Mouse (Mus musculus) embryonic facial prominence, embryonic 14.5 days (tissue): ENCODE measurements around the gene Olig1. TPM values are rescaled to one million over a fixed set of nuclear protein-coding genes. Genes with fewer than 3 reads are reported as not detected.

Experiments used
- ATAC-seq: fragments of 200-750 bp; cut with Nextera tagmentation; 2 replicates; pipeline ENCODE4 v1.8.0; 2017; ENCODE audit warnings: low read depth, moderate number of reproducible peaks, moderate TSS enrichment
- DNase-seq: peaks from one replicate; pipeline ENCODE4 v3.0.0-alpha.2; 2015; ENCODE audit warnings: low spot score
- H3K27ac ChIP-seq: fragments of 300-500 bp; sonication (generic); replicated peaks from 2 replicates; pipeline ENCODE4 v1.5.1; 2014; ENCODE audit warnings: low read depth, mild to moderate bottlenecking, low read length, moderate library complexity
- H3K27me3 ChIP-seq: fragments of 300-500 bp; sonication (generic); replicated peaks from 2 replicates; pipeline ENCODE4 v1.6.1; 2014; ENCODE audit warnings: low read length; ENCODE audit not compliant: control insufficient read depth, insufficient read depth
- H3K36me3 ChIP-seq: fragments of 300-500 bp; sonication (generic); 2 replicates; pipeline ENCODE4 v1.6.1; 2014; ENCODE audit warnings: low read length, mixed read lengths; ENCODE audit not compliant: control insufficient read depth, insufficient read depth
- H3K4me1 ChIP-seq: fragments of 300-500 bp; sonication (generic); 2 replicates; pipeline ENCODE4 v1.6.1; 2014; ENCODE audit warnings: antibody characterized with exemption, low read length; ENCODE audit not compliant: control insufficient read depth, insufficient read depth
- H3K4me2 ChIP-seq: fragments of 300-500 bp; sonication (generic); 2 replicates; pipeline ENCODE4 v1.6.1; 2014; ENCODE audit warnings: low read depth, mild to moderate bottlenecking, low read length, moderate library complexity, mixed read lengths
- H3K4me3 ChIP-seq: fragments of 300-500 bp; sonication (generic); 2 replicates; pipeline ENCODE4 v1.5.1; 2014; ENCODE audit warnings: low read depth, mild to moderate bottlenecking, low read length
- H3K9ac ChIP-seq: fragments of 300-500 bp; sonication (generic); 2 replicates; pipeline ENCODE4 v1.6.1; 2014; ENCODE audit warnings: low read depth, mild to moderate bottlenecking, low read length, moderate library complexity, mixed read lengths
- H3K9me3 ChIP-seq: fragments of 300-500 bp; sonication (generic); 2 replicates; pipeline ENCODE4 v1.6.1; 2016; ENCODE audit warnings: low read length; ENCODE audit not compliant: control insufficient read depth
- WGBS: fragments of 180-500 bp; shearing (Covaris S2); extraction: QIAGEN DNeasy Blood & Tissue Kit; methylation state at CpG from one replicate; pipeline ENCODE4 v1.1.7; 2014; 5-methylcytosine and 5-hydroxymethylcytosine counted together
- polyA plus RNA-seq: library from polyadenylated mRNA; unstranded; fragments of >200 nt; fragmentation: Nextera tagmentation; extraction: Ambion mirVana; gene quantifications from 2 replicates; pipeline ENCODE4 v1.2.1, GENCODE M21; 2014

The Olig1 gene
- polyA plus RNA-seq, 1 experiment from 2014 or later, result 4.1 TPM

GRCm38 (mm10) chr16:91265972-91266371 lies 3.6 kb upstream of the Olig1 start:
- H3K27ac ChIP-seq, result no peak overlapping the region
- H3K36me3 ChIP-seq, result no peaks in the 10 kb centered on the region
- no peak for ATAC-seq
- H3K4me2 ChIP-seq, result no peak overlapping the region
- no peak for DNase-seq
- no peak overlapping the region for H3K9ac ChIP-seq
- H3K4me3 ChIP-seq, result no peak overlapping the region
- H3K27me3 ChIP-seq, result peaks cover 79% of the 10 kb centered on the region
- peaks cover 12% of the 10 kb centered on the region; the same call in 1 of the 2 replicates for H3K4me1 ChIP-seq
- 80% methylated on average over 6 of the region's 6 CpGs for WGBS
- no peaks in the 10 kb centered on the region for H3K9me3 ChIP-seq

- peak overlapping the region; percentile 77 for H3K4me2 ChIP-seq
- DNase-seq (peak; percentile 73), ATAC-seq (peak; percentile 70; the same call in 1 of the 2 replicates)
- no peaks in the 10 kb centered on the region for H3K9me3 ChIP-seq
- H3K27me3 ChIP-seq, result peaks cover 96% of the 10 kb centered on the region
- H3K4me3 ChIP-seq, result peak overlapping the region; percentile 43
- no peak overlapping the region for H3K27ac ChIP-seq
- WGBS, result 7% methylated on average over 13 of the region's 13 CpGs
- peaks cover 7% of the 10 kb centered on the region; the same call in 1 of the 2 replicates for H3K4me1 ChIP-seq
- no peaks in the 10 kb centered on the region for H3K36me3 ChIP-seq
- H3K9ac ChIP-seq, result no peak overlapping the region
Observed at GRCm38 (mm10) chr16:91268724-91269452, 684 bp upstream of the Olig1 start.

GRCm38 (mm10) chr16:91270212-91270971 lies 820 bp downstream of the Olig1 start:
- DNase-seq (no peak), ATAC-seq (peak; percentile 19)
- H3K9me3 ChIP-seq, result no peaks in the 10 kb centered on the region
- H3K27me3 ChIP-seq, result peaks cover 99% of the 10 kb centered on the region
- H3K27ac ChIP-seq, result no peak overlapping the region
- 1% methylated on average over 26 of the region's 63 CpGs for WGBS
- H3K4me3 ChIP-seq, result peak overlapping the region; percentile 43
- H3K4me2 ChIP-seq, result peak overlapping the region; percentile 77
- H3K4me1 ChIP-seq, result peaks cover 7% of the 10 kb centered on the region; the same call in 1 of the 2 replicates
- no peaks in the 10 kb centered on the region for H3K36me3 ChIP-seq
- H3K9ac ChIP-seq, result 0 out of 2 replicates have a peak overlapping the region, but pooled peaks have one; percentile 19

GRCm38 (mm10) chr16:91270982-91271549 lies 1.5 kb downstream of the Olig1 start:
- Histone ChIP-seq H3K27me3 (peaks cover 95% of the 10 kb centered on the region), H3K9ac (no peak overlapping the region), H3K9me3 (no peaks in the 10 kb centered on the region), H3K4me3 (peak overlapping the region; percentile 43), H3K4me1 (peaks cover 7% of the 10 kb centered on the region; the same call in 1 of the 2 replicates), H3K4me2 (peak overlapping the region; percentile 77), H3K27ac (no peak overlapping the region), H3K36me3 (no peaks in the 10 kb centered on the region)
- WGBS, result 2% methylated on average over 28 of the region's 29 CpGs
- no peak for ATAC-seq
- DNase-seq, result no peak

- Histone ChIP-seq H3K36me3 (no peaks in the 10 kb centered on the region), H3K4me1 (peaks cover 7% of the 10 kb centered on the region; the same call in 1 of the 2 replicates), H3K27me3 (peaks cover 92% of the 10 kb centered on the region), H3K4me3 (no peak overlapping the region), H3K9me3 (no peaks in the 10 kb centered on the region), H3K9ac (no peak overlapping the region), H3K27ac (no peak overlapping the region), H3K4me2 (no peak overlapping the region)
- DNase-seq, result no peak
- no peak for ATAC-seq
- 2% methylated on average over 20 of the region's 20 CpGs for WGBS
Observed at GRCm38 (mm10) chr16:91271634-91272033, 2.1 kb downstream of the Olig1 start.

GRCm38 (mm10) chr16:91280516-91280915 lies 10.9 kb downstream of the Olig1 start:
- no peak overlapping the region for H3K4me2 ChIP-seq
- H3K27ac ChIP-seq, result no peak overlapping the region
- no peaks in the 10 kb centered on the region for H3K36me3 ChIP-seq
- no peaks in the 10 kb centered on the region for H3K4me1 ChIP-seq
- WGBS, result 65% methylated on average over 4 of the region's 4 CpGs
- H3K4me3 ChIP-seq, result no peak overlapping the region
- ATAC-seq (no peak), DNase-seq (no peak)
- H3K9ac ChIP-seq, result no peak overlapping the region
- H3K9me3 ChIP-seq, result no peaks in the 10 kb centered on the region
- peaks cover 12% of the 10 kb centered on the region; the same call in 1 of the 2 replicates for H3K27me3 ChIP-seq

- no peaks in the 10 kb centered on the region for H3K4me1 ChIP-seq
- H3K9me3 ChIP-seq, result no peaks in the 10 kb centered on the region
- H3K27me3 ChIP-seq, result peaks cover 3% of the 10 kb centered on the region; the same call in 1 of the 2 replicates
- H3K27ac ChIP-seq, result no peak overlapping the region
- H3K36me3 ChIP-seq, result no peaks in the 10 kb centered on the region
- no peak overlapping the region for H3K4me2 ChIP-seq
- ATAC-seq (no peak), DNase-seq (peak; percentile 38)
- no peak overlapping the region for H3K9ac ChIP-seq
- WGBS, result 58% methylated on average over 7 of the region's 7 CpGs
- H3K4me3 ChIP-seq, result no peak overlapping the region
Observed at GRCm38 (mm10) chr16:91292080-91292479, 22.5 kb downstream of the Olig1 start.

- Histone ChIP-seq H3K36me3 (no peaks in the 10 kb centered on the region), H3K27me3 (peaks cover 3% of the 10 kb centered on the region), H3K9me3 (no peaks in the 10 kb centered on the region), H3K4me3 (no peak overlapping the region), H3K9ac (no peak overlapping the region), H3K4me2 (no peak overlapping the region), H3K4me1 (no peaks in the 10 kb centered on the region), H3K27ac (no peak overlapping the region)
- WGBS, result 57% methylated on average over 11 of the region's 11 CpGs
- ATAC-seq (no peak), DNase-seq (no peak)
Observed at GRCm38 (mm10) chr16:91292719-91293333, 23.3 kb downstream of the Olig1 start.
